Mouse (Mus musculus) embryonic facial prominence, embryonic 11.5 days (tissue): ENCODE results near the gene Spem1. TPM values are rescaled to one million over a fixed set of nuclear protein-coding genes. Genes with fewer than 3 reads are reported as not detected.
A peak's percentile ranks its signal among the peaks of the same experiment; 100 is the strongest.

Source experiments
- ATAC-seq: fragments of 200-750 bp; cut with Nextera tagmentation; replicated peaks from 2 replicates; pipeline ENCODE4 v1.8.0; 2017; ENCODE audit warnings: low read depth; ENCODE audit not compliant: insufficient number of reproducible peaks, low FRiP score, low TSS enrichment
- DNase-seq: peaks from one replicate; pipeline ENCODE4 v3.0.0-alpha.2; 2015; ENCODE audit warnings: low spot score
- H3K27ac ChIP-seq: fragments of 300-500 bp; sonication (generic); replicated peaks from 2 replicates; pipeline ENCODE4 v1.5.1; 2014; ENCODE audit warnings: mild to moderate bottlenecking, low read depth, low read length, control low read depth
- H3K27me3 ChIP-seq: fragments of 300-500 bp; sonication (generic); 2 replicates; pipeline ENCODE4 v1.6.1; 2014; ENCODE audit warnings: mild to moderate bottlenecking, low read length, moderate library complexity, mixed read lengths; ENCODE audit not compliant: control insufficient read depth, insufficient read depth
- H3K36me3 ChIP-seq: fragments of 300-500 bp; sonication (generic); replicated peaks from 2 replicates; pipeline ENCODE4 v1.6.1; 2014; ENCODE audit warnings: low read depth, mild to moderate bottlenecking, low read length, moderate library complexity, mixed read lengths; ENCODE audit not compliant: control insufficient read depth, insufficient read depth
- H3K4me1 ChIP-seq: fragments of 300-500 bp; sonication (generic); 2 replicates; pipeline ENCODE4 v1.6.1; 2014; ENCODE audit warnings: low read length, mixed read lengths; ENCODE audit not compliant: control insufficient read depth, insufficient read depth
- H3K4me2 ChIP-seq: fragments of 300-500 bp; sonication (generic); 2 replicates; pipeline ENCODE4 v1.6.1; 2014; ENCODE audit warnings: low read depth, mild to moderate bottlenecking, control low read depth, low read length, moderate library complexity
- H3K4me3 ChIP-seq: fragments of 300-500 bp; sonication (generic); 2 replicates; pipeline ENCODE4 v1.5.1; 2014; ENCODE audit warnings: low read depth, low read length, control low read depth
- H3K9ac ChIP-seq: fragments of 300-500 bp; sonication (generic); replicated peaks from 2 replicates; pipeline ENCODE4 v1.6.1; 2014; ENCODE audit warnings: mild to moderate bottlenecking, control low read depth, low read length
- H3K9me3 ChIP-seq: fragments of 300-500 bp; sonication (generic); replicated peaks from 2 replicates; pipeline ENCODE4 v1.6.1; 2016; ENCODE audit warnings: mild to moderate bottlenecking, low read length, inconsistent platforms, mixed read lengths; ENCODE audit not compliant: control insufficient read depth
- WGBS: fragments of 180-500 bp; shearing (Covaris S2); extraction: QIAGEN DNeasy Blood & Tissue Kit; methylation state at CpG from one replicate; pipeline ENCODE4 v1.1.7; 2014; 5-methylcytosine and 5-hydroxymethylcytosine counted together
- polyA plus RNA-seq: library from polyadenylated mRNA; unstranded; fragments of >200 nt; fragmentation: Nextera tagmentation; extraction: Ambion mirVana; gene quantifications from 2 replicates; pipeline ENCODE4 v1.2.1, GENCODE M21; 2014

Gene Spem1
- polyA plus RNA-seq, 1 experiment from 2014 or later: 0.27 TPM

DNA sequence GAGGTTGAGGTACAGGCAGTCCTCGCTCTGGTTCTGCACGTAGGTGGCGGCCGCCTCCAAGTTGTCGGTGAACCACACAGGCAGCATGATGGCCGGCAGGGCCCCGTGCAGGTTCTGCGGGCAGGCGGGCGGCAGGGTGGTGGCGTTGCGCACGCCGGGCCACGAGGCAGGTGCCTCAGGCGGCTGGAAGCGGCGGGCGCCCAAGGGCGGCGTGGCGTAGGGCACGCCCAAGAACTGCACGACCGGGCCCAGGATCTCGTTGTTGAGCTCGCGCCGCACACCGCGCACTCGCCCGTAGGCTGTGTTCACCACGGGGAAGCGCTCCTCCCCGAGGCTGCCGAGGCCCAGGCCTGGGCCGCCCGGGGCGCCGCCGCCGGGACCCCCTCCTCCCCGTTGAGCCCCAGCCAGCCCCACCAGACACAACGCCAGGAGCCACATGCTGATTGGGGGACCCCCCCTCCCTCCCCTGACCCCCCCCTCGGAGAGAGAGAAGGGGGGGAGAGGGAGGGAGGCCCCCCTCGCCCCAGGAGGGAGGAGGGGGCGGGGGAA lies 12.1 kb upstream of the Spem1 start:
- Histone ChIP-seq H3K9me3 (no peaks in the 10 kb centered on the region), H3K36me3 (peaks cover 7% of the 10 kb centered on the region), H3K27me3 (0 out of 2 replicates have a peak, but pooled peaks cover 2% of the 10 kb centered on the region), H3K9ac (peak overlapping the region; percentile 77), H3K4me2 (peak overlapping the region; percentile 93), H3K4me3 (peak overlapping the region; percentile 79), H3K4me1 (peaks cover 9% of the 10 kb centered on the region), H3K27ac (peak overlapping the region; percentile 8; the same call in 1 of the 2 replicates)
- DNase-seq (peak; percentile 58), ATAC-seq (no peak)
- 7% methylated on average over 39 of the region's 48 CpGs for WGBS

DNA sequence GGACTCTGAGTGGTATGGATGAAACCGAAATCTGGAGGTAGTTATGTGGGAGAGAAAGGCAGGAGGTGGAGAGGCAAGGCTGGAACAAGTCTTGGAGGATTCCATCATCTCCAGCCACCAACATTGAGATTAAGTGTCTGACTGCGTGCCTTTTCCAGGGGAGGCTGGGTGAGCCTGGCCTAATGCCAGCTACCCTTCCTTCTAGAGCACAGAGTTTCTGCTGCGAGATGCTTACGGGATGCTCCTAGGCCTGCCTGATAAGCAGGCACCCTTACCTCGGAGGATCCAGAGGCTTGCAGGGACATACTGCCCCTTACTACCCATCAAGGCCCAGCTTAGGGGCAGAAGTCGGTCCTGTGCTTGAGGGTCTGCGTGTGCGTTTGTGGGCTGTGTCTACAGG lies 11.6 kb upstream of the Spem1 start:
- Histone ChIP-seq H3K9me3 (no peaks in the 10 kb centered on the region), H3K9ac (peak overlapping the region; percentile 77; the same call in 1 of the 2 replicates), H3K4me1 (peaks cover 9% of the 10 kb centered on the region), H3K36me3 (peaks cover 7% of the 10 kb centered on the region), H3K4me2 (peak overlapping the region; percentile 93), H3K27me3 (0 out of 2 replicates have a peak, but pooled peaks cover 2% of the 10 kb centered on the region), H3K4me3 (peak overlapping the region; percentile 79), H3K27ac (no peak overlapping the region; the same call in 1 of the 2 replicates)
- WGBS: 64% methylated on average over 8 of the region's 8 CpGs
- DNase-seq (no peak), ATAC-seq (no peak)

DNA sequence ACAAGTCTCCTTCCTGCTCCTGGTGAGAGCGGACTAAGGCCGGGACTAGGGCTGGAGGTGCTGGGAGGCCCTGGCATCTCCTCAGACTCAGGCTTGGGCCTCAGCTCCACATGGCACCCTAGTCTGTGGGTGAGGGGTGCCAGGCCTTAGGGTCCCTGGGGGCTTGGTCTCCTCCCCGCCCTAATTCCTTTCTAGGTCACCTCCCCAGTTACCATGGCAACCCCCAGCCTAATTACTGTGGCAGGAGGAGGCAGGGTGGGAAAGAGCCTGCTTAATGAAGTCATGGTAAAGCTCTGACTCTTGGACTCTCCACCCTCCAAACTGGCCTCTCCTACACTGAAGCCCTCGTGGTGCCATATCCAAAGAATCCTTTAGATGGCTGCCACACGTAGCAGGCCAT lies 6.9 kb upstream of the Spem1 start:
- 0 out of 2 replicates have a peak, but pooled peaks cover 2% of the 10 kb centered on the region for H3K27me3 ChIP-seq
- H3K4me3 ChIP-seq: no peak overlapping the region
- H3K36me3 ChIP-seq: peaks cover 21% of the 10 kb centered on the region
- no peak for DNase-seq
- ATAC-seq: no peak
- WGBS: 83% methylated on average over 5 of the region's 5 CpGs
- no peak overlapping the region for H3K27ac ChIP-seq
- no peak overlapping the region for H3K9ac ChIP-seq
- H3K9me3 ChIP-seq: no peaks in the 10 kb centered on the region
- peaks cover 2% of the 10 kb centered on the region; the same call in 1 of the 2 replicates for H3K4me1 ChIP-seq
- no peak overlapping the region for H3K4me2 ChIP-seq

DNA sequence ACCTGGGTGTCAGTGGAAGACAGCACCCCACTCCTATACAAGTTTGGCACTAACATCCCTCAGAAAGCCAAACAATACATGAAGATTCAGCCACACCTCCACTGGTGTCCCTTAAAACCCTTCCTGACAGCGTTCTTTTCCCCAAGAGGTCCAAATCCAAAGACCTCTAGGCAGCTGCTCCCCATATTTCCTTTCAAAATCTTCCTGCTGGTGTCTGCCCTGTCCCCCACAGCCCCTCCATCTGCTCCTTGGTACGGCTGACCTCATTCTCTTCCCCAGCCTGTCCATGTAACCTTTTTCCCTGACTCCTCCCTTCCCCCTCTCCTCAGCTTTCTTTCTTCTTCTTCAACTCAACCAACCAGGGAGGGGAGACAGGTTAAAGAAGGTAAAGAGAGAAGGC lies 1.5 kb upstream of the Spem1 start:
- no peaks in the 10 kb centered on the region for H3K9me3 ChIP-seq
- no peak overlapping the region for H3K9ac ChIP-seq
- WGBS: 58% methylated on average over 2 of the region's 2 CpGs
- H3K27ac ChIP-seq: no peak overlapping the region
- H3K36me3 ChIP-seq: peaks cover 15% of the 10 kb centered on the region
- H3K4me1 ChIP-seq: no peaks in the 10 kb centered on the region
- H3K4me2 ChIP-seq: no peak overlapping the region
- H3K27me3 ChIP-seq: no peaks in the 10 kb centered on the region
- no peak overlapping the region for H3K4me3 ChIP-seq
- ATAC-seq (no peak), DNase-seq (no peak)

DNA sequence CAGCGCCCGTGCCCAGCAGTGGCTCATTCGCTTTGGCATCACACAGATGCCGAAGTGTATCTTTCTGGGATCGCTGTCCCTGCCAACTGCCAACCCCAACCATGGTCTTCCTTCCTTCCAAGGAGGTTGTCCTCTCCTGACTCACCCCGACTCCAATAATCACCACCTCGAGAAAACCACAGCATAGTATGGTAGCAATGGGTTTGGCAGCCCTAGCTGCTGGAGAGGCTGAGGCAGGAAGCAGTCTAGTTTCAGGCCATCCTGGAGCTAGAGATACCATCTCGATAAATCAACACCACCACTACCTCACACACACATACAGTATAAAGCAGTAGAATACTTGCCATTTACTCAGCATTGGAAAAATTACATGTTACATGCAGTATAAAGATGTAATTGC lies 3.1 kb downstream of the Spem1 start:
- Histone ChIP-seq H3K9ac (no peak overlapping the region), H3K27me3 (no peaks in the 10 kb centered on the region), H3K36me3 (no peaks in the 10 kb centered on the region), H3K9me3 (peaks cover 3% of the 10 kb centered on the region; the same call in 1 of the 2 replicates), H3K27ac (no peak overlapping the region), H3K4me1 (no peaks in the 10 kb centered on the region), H3K4me3 (no peak overlapping the region), H3K4me2 (no peak overlapping the region)
- DNase-seq (no peak), ATAC-seq (no peak)
- 88% methylated on average over 8 of the region's 8 CpGs for WGBS

DNA sequence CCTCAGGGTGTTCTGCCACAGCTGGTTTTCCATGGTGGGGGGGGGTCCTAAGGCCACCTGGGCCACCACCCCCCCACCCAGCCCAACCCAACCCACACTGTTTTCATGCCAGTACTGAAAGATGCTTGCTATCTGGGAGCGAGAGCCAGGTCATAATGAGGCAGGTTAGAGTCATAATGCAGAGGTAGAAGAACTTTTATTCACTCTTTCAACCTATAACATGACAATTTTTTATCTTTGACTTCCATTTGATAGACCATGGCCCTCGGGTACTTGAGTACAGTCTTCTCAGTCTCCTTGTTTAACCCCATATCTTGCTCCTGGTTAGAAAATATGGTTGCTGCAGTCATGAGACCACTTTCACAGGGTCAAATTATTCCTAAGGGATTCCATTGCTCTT lies 3.6 kb downstream of the Spem1 start, which contains the start of gene Spem2:
Gene Spem2, minus strand, starts transcription at position 101 of the 400 bp plus-strand sequence.
- no peak within 1 kb of the TSS for H3K9ac ChIP-seq
- DNase-seq (no peak), ATAC-seq (no peak)
- peaks cover 3% of the 10 kb centered on the region; the same call in 1 of the 2 replicates for H3K9me3 ChIP-seq
- H3K4me2 ChIP-seq: no peak within 1 kb of the TSS
- H3K4me3 ChIP-seq: no peak within 1 kb of the TSS
- 74% methylated on average over 2 of the region's 2 CpGs for WGBS
- H3K27ac ChIP-seq: no peak within 1 kb of the TSS
- H3K36me3 ChIP-seq: no peaks in the 10 kb centered on the region
- no peaks in the 10 kb centered on the region for H3K4me1 ChIP-seq
- H3K27me3 ChIP-seq: no peaks in the 10 kb centered on the region

DNA sequence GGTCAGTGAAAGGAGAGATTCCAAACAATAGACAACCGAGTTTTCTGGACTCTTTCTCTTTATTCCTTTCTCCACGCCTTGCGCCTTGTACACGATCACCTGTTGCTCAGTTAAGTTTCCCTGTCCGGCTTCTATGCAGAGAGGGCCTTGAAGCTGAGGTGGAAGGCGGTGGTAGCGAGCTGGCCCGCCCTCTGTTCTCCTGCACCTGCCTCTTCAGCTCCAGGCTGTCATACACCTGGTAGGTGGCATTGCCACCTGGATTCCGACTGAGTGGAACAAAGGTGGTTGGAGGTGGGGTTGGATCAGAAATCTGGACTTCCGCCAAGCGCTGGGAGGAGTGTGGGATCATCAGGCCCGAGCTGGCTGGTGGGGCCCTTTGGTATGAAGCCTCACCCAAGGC lies 5.5 kb downstream of the Spem1 start:
- H3K9ac ChIP-seq: no peak overlapping the region
- no peak overlapping the region for H3K4me2 ChIP-seq
- H3K4me1 ChIP-seq: no peaks in the 10 kb centered on the region
- H3K9me3 ChIP-seq: peaks cover 3% of the 10 kb centered on the region; the same call in 1 of the 2 replicates
- no peaks in the 10 kb centered on the region for H3K36me3 ChIP-seq
- no peak overlapping the region for H3K27ac ChIP-seq
- DNase-seq: no peak
- no peaks in the 10 kb centered on the region for H3K27me3 ChIP-seq
- no peak for ATAC-seq
- WGBS: 90% methylated on average over 12 of the region's 12 CpGs
- no peak overlapping the region for H3K4me3 ChIP-seq

DNA sequence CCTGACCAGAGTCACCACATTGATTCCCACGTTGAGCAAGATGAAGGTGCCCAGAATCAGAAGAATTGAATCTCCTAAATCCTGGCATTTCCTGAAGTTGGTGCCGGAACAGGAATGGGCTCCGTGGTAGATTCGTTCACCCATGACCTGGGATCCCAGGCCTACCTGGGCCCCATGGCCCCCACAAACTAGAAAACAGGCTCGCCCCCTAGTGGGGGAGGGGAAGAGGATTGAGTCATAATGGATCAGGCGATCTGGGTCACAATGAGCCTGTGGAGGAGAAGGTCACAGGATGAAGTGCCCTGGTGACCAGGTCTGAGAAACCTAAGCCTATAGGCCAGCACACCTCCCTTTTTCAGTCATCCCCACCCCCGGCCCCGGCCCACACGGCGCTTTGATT lies 6.8 kb downstream of the Spem1 start, which contains the start of gene Gm39566:
Gene Gm39566, minus strand, starts transcription at position 144 of the 400 bp plus-strand sequence.
- no peak for DNase-seq

More for the DNA sequence above, 6.8 kb downstream of the Spem1 start, which contains the start of gene Gm39566:
- Histone ChIP-seq H3K9ac (no peak within 1 kb of the TSS), H3K4me3 (no peak within 1 kb of the TSS), H3K36me3 (no peaks in the 10 kb centered on the region), H3K4me1 (no peaks in the 10 kb centered on the region), H3K27ac (no peak within 1 kb of the TSS), H3K4me2 (no peak within 1 kb of the TSS), H3K27me3 (no peaks in the 10 kb centered on the region), H3K9me3 (peaks cover 3% of the 10 kb centered on the region; the same call in 1 of the 2 replicates)
- WGBS: 61% methylated on average over 10 of the region's 10 CpGs
- ATAC-seq: no peak
